ENCODE assay signal across 19 mouse cellular contexts in the genomic region with DNA sequence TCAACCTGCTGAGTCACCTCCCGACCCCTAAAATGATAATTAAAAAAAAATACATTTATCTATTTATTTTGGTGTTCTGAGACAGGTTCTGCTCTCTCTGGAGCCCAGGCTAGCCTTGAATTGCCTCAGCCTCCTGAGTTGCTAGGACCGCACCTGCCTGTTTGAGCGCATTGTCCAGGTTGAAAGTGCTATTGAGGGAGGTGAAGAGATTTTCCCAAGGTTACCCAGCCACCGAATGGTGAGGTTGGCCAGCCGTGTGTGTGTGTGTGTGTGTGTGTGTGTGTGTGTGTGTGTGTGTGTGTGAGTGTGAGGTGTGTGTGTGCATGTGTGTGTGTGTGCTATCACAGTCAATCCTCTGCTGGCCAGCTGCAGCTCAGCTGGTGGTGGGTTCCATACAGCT. TPM values are rescaled to one million over a fixed set of nuclear protein-coding genes. Genes with fewer than 3 reads are reported as not detected.
DNase-seq lines count a peak whose midpoint lies in the region; ATAC-seq and TF ChIP-seq lines count a peak whose summit lies in the region.
"Had no signal": no experiment of that assay in that cellular context is flagged by ENCODE, and none has a peak within 500 bp of the region (broad histone marks: within the 10 kb centered on the region; RNA-seq: fewer than 3 reads in every experiment).

No protein-coding gene starts in this region.

- no peak for TF ChIP-seq POLR2A in ES-Bruce4 (IDR thresholded peaks at IDR 0.05; ENCODE audit: insufficient read depth, low read length)

- H3K4me3 ChIP-seq in gastrocnemius, adult 2 months: no peak overlapping the region
- no peak overlapping the region for H3K4me3 ChIP-seq in ES-Bruce4 (ENCODE audit: low read depth, low read length)
- H3K4me3 ChIP-seq in embryonic facial prominence, embryonic 15.5 days (replicated peaks): no peak overlapping the region
- no peak overlapping the region for H3K4me3 ChIP-seq in hindbrain, embryonic 15.5 days
- H3K4me3 ChIP-seq in liver, embryonic 11.5 days (ENCODE audit: low read depth, low read length): no peak overlapping the region
- H3K4me3 ChIP-seq: heart, adult 2 months; intestine, embryonic 15.5 days; liver, embryonic 13.5 days; neural tube, embryonic 12.5 days; stomach, embryonic 15.5 days had no signal

- no peak overlapping the region for H3K9ac ChIP-seq in ES-Bruce4 (ENCODE audit: low read depth, poor library complexity, severe bottlenecking)
- H3K9ac ChIP-seq in embryonic facial prominence, embryonic 15.5 days: no peak overlapping the region
- no peak overlapping the region for H3K9ac ChIP-seq in hindbrain, embryonic 15.5 days
- no peak overlapping the region for H3K9ac ChIP-seq in liver, embryonic 11.5 days (ENCODE audit: low read depth, low read length)
- H3K9ac ChIP-seq: intestine, embryonic 15.5 days; liver, embryonic 13.5 days; stomach, embryonic 15.5 days had no signal

- intact Hi-C loops in gastrocnemius, adult 2 months (cut with DNase I): no loop called here
- intact Hi-C loops in left cerebral cortex, postnatal 25 days (cut with DNase I): no loop called here

- WGBS in embryonic facial prominence, embryonic 15.5 days: 72% methylated on average over 5 of the region's 5 CpGs
- 53% methylated on average over 5 of the region's 5 CpGs for WGBS in hindbrain, embryonic 15.5 days
- 67% methylated on average over 5 of the region's 5 CpGs for WGBS in liver, embryonic 11.5 days

- no peak overlapping the region for H3K4me2 ChIP-seq in embryonic facial prominence, embryonic 15.5 days (replicated peaks)
- no peak overlapping the region for H3K4me2 ChIP-seq in hindbrain, embryonic 15.5 days
- no peak overlapping the region for H3K4me2 ChIP-seq in liver, embryonic 11.5 days
- H3K4me2 ChIP-seq: intestine, embryonic 15.5 days; liver, embryonic 13.5 days; neural tube, embryonic 12.5 days; stomach, embryonic 15.5 days had no signal

- peak overlapping the region; percentile 24; the same call in 1 of the 2 replicates for H3K27ac ChIP-seq in gastrocnemius, adult 2 months
- H3K27ac ChIP-seq in ES-Bruce4 (ENCODE audit: insufficient read depth, low read length): peak overlapping the region; percentile 96
- H3K27ac ChIP-seq in embryonic facial prominence, embryonic 15.5 days (replicated peaks): peak overlapping the region; percentile 29; the same call in 1 of the 2 replicates
- peak overlapping the region; percentile 64 for H3K27ac ChIP-seq in hindbrain, embryonic 15.5 days (replicated peaks)
- H3K27ac ChIP-seq in liver, embryonic 11.5 days (ENCODE audit: low read depth, low read length): no peak overlapping the region
- H3K27ac ChIP-seq: heart, adult 2 months; intestine, embryonic 15.5 days; liver, embryonic 13.5 days; neural tube, embryonic 12.5 days; stomach, embryonic 15.5 days had no signal

- H3K4me1 ChIP-seq in ES-Bruce4 (ENCODE audit: control insufficient read depth, insufficient read depth, low read length): peaks cover 22% of the 10 kb centered on the region
- H3K4me1 ChIP-seq in embryonic facial prominence, embryonic 15.5 days: peaks cover 56% of the 10 kb centered on the region
- peaks cover 49% of the 10 kb centered on the region for H3K4me1 ChIP-seq in hindbrain, embryonic 15.5 days (replicated peaks)
- peaks cover 9% of the 10 kb centered on the region for H3K4me1 ChIP-seq in liver, embryonic 11.5 days (replicated peaks; ENCODE audit: control insufficient read depth, insufficient read depth, low read length)

- DNase-seq in gastrocnemius, adult 2 months: no peak
- DNase-seq in gastrocnemius, postnatal 10 days: no peak
- no peak for DNase-seq in liver, embryonic 11.5 days (ENCODE audit: low spot score)
- no peak for DNase-seq in left cerebral cortex, postnatal 25 days (ENCODE audit: low spot score in 2 of 2)
- DNase-seq in spleen, postnatal 4 days (ENCODE audit: low spot score in 2 of 2): no peak
- DNase-seq: adrenal gland, postnatal 10 days; cerebellum, adult 9-11 months; heart, adult 2 months; layer of hippocampus, adult 9-11 months; liver, embryonic 13.5 days; thymus, postnatal 14 days had no signal

- TF ChIP-seq EP300 in ES-Bruce4 (IDR thresholded peaks at IDR 0.05; ENCODE audit: insufficient read depth, low read depth, low read length): no peak

- H3K9me3 ChIP-seq in ES-Bruce4 (replicated peaks; ENCODE audit: control insufficient read depth, insufficient read depth, low read length, poor library complexity, severe bottlenecking): no peaks in the 10 kb centered on the region
- H3K9me3 ChIP-seq in embryonic facial prominence, embryonic 15.5 days (replicated peaks): no peaks in the 10 kb centered on the region
- H3K9me3 ChIP-seq in hindbrain, embryonic 15.5 days: no peaks in the 10 kb centered on the region
- H3K9me3 ChIP-seq in liver, embryonic 11.5 days (ENCODE audit: control insufficient read depth, low read length): no peaks in the 10 kb centered on the region
- H3K9me3 ChIP-seq: intestine, embryonic 15.5 days; liver, embryonic 13.5 days; neural tube, embryonic 12.5 days; stomach, embryonic 15.5 days had no signal

- H3K36me3 ChIP-seq in ES-Bruce4 (ENCODE audit: control insufficient read depth, insufficient read depth, low read length, poor library complexity, severe bottlenecking): no peaks in the 10 kb centered on the region
- no peaks in the 10 kb centered on the region for H3K36me3 ChIP-seq in embryonic facial prominence, embryonic 15.5 days
- no peaks in the 10 kb centered on the region for H3K36me3 ChIP-seq in hindbrain, embryonic 15.5 days
- no peaks in the 10 kb centered on the region for H3K36me3 ChIP-seq in liver, embryonic 11.5 days (ENCODE audit: control insufficient read depth, insufficient read depth, low read length)
- H3K36me3 ChIP-seq: intestine, embryonic 15.5 days; liver, embryonic 13.5 days; neural tube, embryonic 12.5 days; stomach, embryonic 15.5 days had no signal

- no peak for TF ChIP-seq CTCF in gastrocnemius, adult 2 months (IDR thresholded peaks at IDR 0.05)
- no peak for TF ChIP-seq CTCF in ES-Bruce4 (IDR thresholded peaks at IDR 0.05; ENCODE audit: low read depth, low read length)

- no peak for ATAC-seq in embryonic facial prominence, embryonic 15.5 days (ENCODE audit: insufficient number of reproducible peaks, low FRiP score, low TSS enrichment, low read depth)
- ATAC-seq in hindbrain, embryonic 15.5 days (ENCODE audit: low FRiP score, low read depth): no peak
- ATAC-seq in liver, embryonic 11.5 days (replicated peaks; ENCODE audit: low FRiP score): no peak
- ATAC-seq: intestine, embryonic 15.5 days; lung, postnatal 0 days had no signal

- no peaks in the 10 kb centered on the region for H3K27me3 ChIP-seq in ES-Bruce4 (ENCODE audit: control insufficient read depth, insufficient read depth, low read length, poor library complexity, severe bottlenecking)
- H3K27me3 ChIP-seq in embryonic facial prominence, embryonic 15.5 days: no peaks in the 10 kb centered on the region
- H3K27me3 ChIP-seq in hindbrain, embryonic 15.5 days: no peaks in the 10 kb centered on the region
- peaks cover 11% of the 10 kb centered on the region for H3K27me3 ChIP-seq in liver, embryonic 11.5 days (replicated peaks; ENCODE audit: control insufficient read depth, insufficient read depth, low read length)
- H3K27me3 ChIP-seq: intestine, embryonic 15.5 days; neural tube, embryonic 12.5 days; stomach, embryonic 15.5 days had no signal

RNA-seq across cellular contexts. Expression of a gene that starts 55.0 kb away (rescaled TPM):
- total RNA-seq in gastrocnemius, adult 2 months (2021): under 1 TPM; 0.20 to 0.67 TPM
- total RNA-seq in gastrocnemius, postnatal 10 days (2021): 1 to 10 TPM in 1 of 2 experiments, under 1 TPM in 1; 0.80 to 1.6 TPM
- 27.3 and 28.9 TPM in 2 replicates for polyA plus RNA-seq in ES-Bruce4 (2011; ENCODE audit: insufficient read depth, insufficient read length, low read depth, missing spikeins)
- 5.4 and 6.0 TPM in 2 replicates for polyA plus RNA-seq in embryonic facial prominence, embryonic 15.5 days (2015; fragmentation: Nextera tagmentation; extraction: Ambion mirVana)
- 24.7 and 28.9 TPM in 2 replicates for polyA plus RNA-seq in hindbrain, embryonic 15.5 days (2015; fragmentation: Nextera tagmentation; extraction: Ambion mirVana)
- 2.2 and 2.9 TPM in 2 replicates for polyA plus RNA-seq in liver, embryonic 11.5 days (2014; fragmentation: Nextera tagmentation; extraction: Ambion mirVana)
- 100 to 1,000 TPM; 235 to 238 TPM for total RNA-seq in left cerebral cortex, postnatal 25 days (2021)
- polyA plus RNA-seq: heart, postnatal 0 days had no signal
